In the genomic region with DNA sequence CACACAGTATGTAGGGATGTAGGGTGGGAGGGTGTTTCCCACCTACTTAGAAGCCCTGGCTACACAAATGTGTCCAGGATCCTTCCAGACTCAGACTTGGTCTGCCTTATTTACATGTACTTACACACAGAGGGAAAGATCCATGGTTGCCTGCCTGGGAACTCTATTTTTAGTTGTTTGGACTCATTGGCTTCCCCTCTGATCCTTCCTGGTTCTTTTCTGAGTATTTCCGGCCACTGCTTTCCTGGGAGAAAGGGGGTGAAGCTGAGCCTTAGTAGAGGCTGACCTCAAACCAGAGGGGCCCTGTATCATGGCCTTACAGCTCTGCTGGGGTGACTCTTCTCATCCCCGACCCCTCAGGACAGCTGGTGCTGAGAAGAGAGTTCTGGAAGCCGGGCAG, we compare ENCODE assay signal across 10 mouse cellular contexts.
DNase-seq lines count a peak whose midpoint lies in the region; ATAC-seq lines count a peak whose summit lies in the region.
"Had no signal": no experiment of that assay in that cellular context is flagged by ENCODE, and none has a peak within 500 bp of the region (broad histone marks: within the 10 kb centered on the region; RNA-seq: fewer than 3 reads in every experiment).

No protein-coding gene starts in this region.

- peak overlapping the region; percentile 93 for H3K27ac ChIP-seq in intestine, embryonic 14.5 days (ENCODE audit: low read depth)
- peak overlapping the region; percentile 89 for H3K27ac ChIP-seq in stomach, embryonic 15.5 days

- 25% methylated on average over 3 of the region's 3 CpGs for WGBS in intestine, embryonic 14.5 days
- WGBS in stomach, embryonic 15.5 days = 55% methylated on average over 3 of the region's 3 CpGs

- peak; percentile 4 for DNase-seq in adrenal gland, adult 8-10 months
- DNase-seq in adrenal gland, postnatal 4 days (ENCODE audit: low spot score in 2 of 2) = no peak
- DNase-seq in intestine, embryonic 14.5 days (ENCODE audit: low spot score) = peak; percentile 62
- DNase-seq in embryo, embryonic 10.5 days (ENCODE audit: low spot score) = no peak
- DNase-seq in spleen, adult 12 weeks (ENCODE audit: low spot score) = no peak
- DNase-seq: B cell, adult 2 months had no signal

- H3K9ac ChIP-seq in intestine, embryonic 14.5 days (ENCODE audit: low read length) = no peak overlapping the region
- H3K9ac ChIP-seq in stomach, embryonic 15.5 days = no peak overlapping the region
- H3K9ac ChIP-seq: midbrain, embryonic 12.5 days had no signal

- H3K27me3 ChIP-seq in megakaryocyte, embryonic 14.5 days (replicated peaks) = peaks cover 18% of the 10 kb centered on the region
- H3K27me3 ChIP-seq in intestine, embryonic 14.5 days (replicated peaks; ENCODE audit: control insufficient read depth, insufficient read depth, low read length) = no peaks in the 10 kb centered on the region
- no peaks in the 10 kb centered on the region for H3K27me3 ChIP-seq in stomach, embryonic 15.5 days (replicated peaks)
- H3K27me3 ChIP-seq: midbrain, embryonic 12.5 days had no signal

- peaks cover 67% of the 10 kb centered on the region for H3K4me1 ChIP-seq in megakaryocyte, embryonic 14.5 days
- peaks cover 14% of the 10 kb centered on the region for H3K4me1 ChIP-seq in intestine, embryonic 14.5 days (replicated peaks; ENCODE audit: control insufficient read depth, insufficient read depth, low read length)
- peaks cover 24% of the 10 kb centered on the region for H3K4me1 ChIP-seq in stomach, embryonic 15.5 days

- H3K36me3 ChIP-seq in megakaryocyte, embryonic 14.5 days (replicated peaks; ENCODE audit: low read length) = no peaks in the 10 kb centered on the region
- no peaks in the 10 kb centered on the region for H3K36me3 ChIP-seq in intestine, embryonic 14.5 days (ENCODE audit: control insufficient read depth, insufficient read depth, low read length)
- H3K36me3 ChIP-seq in stomach, embryonic 15.5 days = no peaks in the 10 kb centered on the region
- H3K36me3 ChIP-seq: midbrain, embryonic 12.5 days had no signal

- H3K4me3 ChIP-seq in megakaryocyte, embryonic 14.5 days (replicated peaks) = peak overlapping the region; percentile 59
- no peak overlapping the region for H3K4me3 ChIP-seq in intestine, embryonic 14.5 days (ENCODE audit: low read depth, low read length)
- no peak overlapping the region for H3K4me3 ChIP-seq in stomach, embryonic 15.5 days (replicated peaks)
- H3K4me3 ChIP-seq: midbrain, embryonic 12.5 days had no signal

- H3K9me3 ChIP-seq in megakaryocyte, embryonic 14.5 days = no peaks in the 10 kb centered on the region
- H3K9me3 ChIP-seq in intestine, embryonic 14.5 days (ENCODE audit: control insufficient read depth, low read length) = no peaks in the 10 kb centered on the region
- no peaks in the 10 kb centered on the region for H3K9me3 ChIP-seq in stomach, embryonic 15.5 days
- H3K9me3 ChIP-seq: midbrain, embryonic 12.5 days had no signal

- no peak for ATAC-seq in megakaryocyte, adult 5-6 weeks (ENCODE audit: poor library complexity, severe bottlenecking)
- ATAC-seq in intestine, embryonic 14.5 days (replicated peaks; ENCODE audit: low FRiP score, low TSS enrichment, low read depth) = no peak; the same call in 1 of the 2 replicates
- no peak for ATAC-seq in stomach, embryonic 15.5 days (ENCODE audit: insufficient read depth, low FRiP score, low read depth)

- 0 out of 2 replicates have a peak overlapping the region, but pooled peaks have one; percentile 12 for H3K4me2 ChIP-seq in intestine, embryonic 14.5 days (ENCODE audit: low read length)
- 0 out of 2 replicates have a peak overlapping the region, but pooled peaks have one; percentile 11 for H3K4me2 ChIP-seq in stomach, embryonic 15.5 days
- H3K4me2 ChIP-seq: midbrain, embryonic 12.5 days had no signal

Comparison
In these comparisons a context has a peak if more than half of its experiments do, and no peak if none do; other contexts are left out.
1. DNase-seq: peak in adrenal gland, adult 8-10 months (single experiment) and intestine, embryonic 14.5 days (single experiment); none in adrenal gland, postnatal 4 days (0 of 2), embryo, embryonic 10.5 days (single experiment) and spleen, adult 12 weeks (single experiment).